Mouse (Mus musculus): ENCODE results near the gene Osbp2. TPM values are rescaled to one million over a fixed set of nuclear protein-coding genes. Genes with fewer than 3 reads are reported as not detected.

Osbp2 gene
- total RNA-seq, 2 experiments from 2014 or later: 5.6 to 6.1 TPM

DNA sequence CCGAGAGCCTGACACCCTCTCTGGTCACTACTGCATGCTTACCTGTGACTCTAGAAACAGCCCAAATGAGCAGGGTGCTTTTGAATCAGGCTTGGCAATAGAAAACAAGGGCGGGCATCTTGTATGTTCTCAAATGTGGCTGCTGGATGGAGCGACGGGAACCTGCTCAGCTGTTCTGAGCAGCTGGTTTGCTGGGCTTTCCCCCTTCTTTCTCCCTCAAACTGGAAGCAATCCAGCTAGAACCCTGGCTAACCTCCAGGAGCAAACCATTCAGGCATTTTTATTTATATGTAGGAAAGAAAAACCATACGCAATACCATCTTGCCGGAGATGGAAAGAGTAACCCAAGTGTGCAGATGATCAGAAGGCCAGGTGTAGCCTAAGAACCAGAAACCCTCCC lies 147.0 kb downstream of the Osbp2 start:
- DNase-seq: no peak
- intact Hi-C loops (cut with DNase I): no loop called here

- peak; percentile 58 to 72 for DNase-seq
These were observed 149.2 kb downstream of the Osbp2 start for GRCm38 (mm10) chr11:3714486-3714885.

DNA sequence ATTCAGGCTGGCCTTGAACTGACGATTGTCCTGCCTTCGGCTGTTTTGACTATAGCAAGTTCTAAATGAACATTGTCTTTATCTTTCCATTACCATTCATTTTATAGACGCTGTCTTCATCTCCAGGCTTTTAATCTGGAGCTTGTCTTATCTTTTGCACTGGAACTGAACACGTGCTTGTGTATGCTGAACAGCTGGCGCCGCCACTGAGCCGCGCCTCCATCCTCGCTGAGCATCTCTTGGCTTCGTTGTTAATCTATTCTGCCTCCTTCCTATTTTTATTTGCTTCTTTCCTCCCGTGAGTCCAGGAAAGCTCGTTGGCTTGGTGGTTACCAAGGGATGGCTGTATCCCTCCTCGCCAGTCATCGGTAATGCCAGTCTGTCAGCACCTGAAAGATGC lies 153.5 kb downstream of the Osbp2 start:
- intact Hi-C loops (cut with DNase I): loop anchor here (5.0 kb wide), 1 partner anchor 172 kb away; no protein-coding TSS in a partner anchor
- no peak for DNase-seq

More at GRCm38 (mm10) chr11:3714486-3714885, 149.2 kb downstream of the Osbp2 start:
- intact Hi-C loops (cut with DNase I): loop anchor here (1.0 to 5.0 kb wide), 2 partner anchors 72 to 168 kb away; no protein-coding TSS in a partner anchor

GRCm38 (mm10) chr11:3707057-3707456 lies 156.6 kb downstream of the Osbp2 start:
- no peak for DNase-seq
- intact Hi-C loops (cut with DNase I): no loop called here

DNA sequence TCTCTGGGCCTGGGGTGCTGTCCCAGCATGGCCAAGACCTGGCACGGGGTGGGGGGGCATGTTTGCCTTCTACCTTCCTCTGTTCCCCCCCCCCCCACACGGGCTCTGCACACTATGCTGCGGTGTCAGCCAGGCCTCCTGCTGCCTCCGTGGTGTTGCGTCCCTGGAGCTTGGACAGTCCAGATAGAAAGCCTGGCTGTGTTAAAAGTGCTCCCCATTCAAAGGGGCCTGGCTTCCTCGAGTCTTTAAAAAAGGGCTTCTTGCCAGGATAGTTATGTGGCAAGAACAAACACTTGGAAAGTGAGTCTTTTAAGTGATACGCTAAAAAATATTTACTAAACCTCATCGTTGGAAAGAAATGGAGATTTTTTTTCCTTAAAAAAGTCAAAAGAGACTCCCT lies 159.3 kb downstream of the Osbp2 start:
- DNase-seq: no peak
- intact Hi-C loops (cut with DNase I): no loop called here

DNA sequence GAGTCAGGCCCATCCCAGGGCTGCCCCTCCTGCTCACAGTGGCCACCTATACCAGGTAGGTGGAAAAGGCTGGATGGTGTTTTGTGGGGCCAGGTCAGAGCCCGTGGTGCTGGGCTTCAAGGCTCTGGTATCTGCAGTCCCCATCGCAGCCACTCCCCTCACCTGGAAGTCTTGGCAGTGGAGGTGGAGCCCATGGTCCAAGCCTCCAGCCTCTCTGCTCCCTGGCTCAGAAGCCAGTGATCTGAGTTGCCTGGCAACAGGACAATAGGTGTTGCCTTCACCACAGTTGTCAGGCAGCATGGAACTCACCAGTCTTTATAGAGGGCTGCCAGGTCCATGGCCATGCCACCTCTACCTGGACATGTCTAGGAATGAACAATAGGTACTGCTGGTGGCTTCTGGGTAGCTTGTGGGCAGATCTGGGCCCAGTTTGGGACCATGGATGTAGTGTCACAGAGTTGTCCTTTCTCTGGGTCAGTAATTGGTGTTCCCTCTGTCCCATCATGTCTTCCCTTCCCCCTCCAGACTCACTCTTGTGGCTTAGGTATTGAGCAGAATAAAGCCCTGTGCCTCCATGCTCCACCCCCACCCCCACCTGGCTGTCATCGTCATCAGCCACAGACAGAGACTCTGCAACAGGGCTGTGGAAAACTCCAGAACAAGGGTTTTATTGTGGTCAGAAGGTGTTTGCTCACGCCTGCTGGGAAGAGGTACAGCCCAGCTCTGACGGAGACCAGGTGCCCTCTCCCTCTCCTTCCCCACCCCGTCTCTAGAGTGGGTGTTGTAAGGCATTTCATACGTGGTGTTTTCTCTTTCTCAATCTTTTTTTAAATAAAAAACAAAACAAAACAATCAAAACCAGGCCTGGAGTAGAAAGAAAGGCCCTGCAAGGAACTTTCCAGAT lies 160.4 kb downstream of the Osbp2 start:
- intact Hi-C loops (cut with DNase I): no loop called here

DNA sequence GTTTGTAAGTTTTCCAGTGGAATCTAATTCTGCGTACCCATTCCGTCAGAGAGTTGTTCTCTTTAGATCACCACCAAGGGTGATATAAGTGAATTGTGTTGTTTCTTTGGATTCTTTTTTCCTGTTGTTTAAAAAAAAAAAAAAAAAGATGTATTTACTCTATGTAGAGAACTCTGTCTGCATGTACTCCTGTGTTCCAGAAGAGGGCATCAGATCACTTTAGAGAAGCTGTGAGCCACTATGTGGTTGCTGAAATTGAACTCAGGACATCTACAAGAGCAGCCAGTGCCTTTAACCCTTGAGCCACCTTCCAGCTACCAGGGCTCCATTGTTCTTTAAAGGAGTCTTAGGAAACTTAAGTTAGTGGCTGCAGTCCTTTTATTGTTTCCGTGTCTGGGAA lies 166.3 kb downstream of the Osbp2 start:
- no peak for DNase-seq
- intact Hi-C loops (cut with DNase I): loop anchor here (5.0 kb wide), 1 partner anchor 90 kb away; no protein-coding TSS in a partner anchor

More for the DNA sequence above, 160.4 kb downstream of the Osbp2 start:
- DNase-seq: no peak

DNA sequence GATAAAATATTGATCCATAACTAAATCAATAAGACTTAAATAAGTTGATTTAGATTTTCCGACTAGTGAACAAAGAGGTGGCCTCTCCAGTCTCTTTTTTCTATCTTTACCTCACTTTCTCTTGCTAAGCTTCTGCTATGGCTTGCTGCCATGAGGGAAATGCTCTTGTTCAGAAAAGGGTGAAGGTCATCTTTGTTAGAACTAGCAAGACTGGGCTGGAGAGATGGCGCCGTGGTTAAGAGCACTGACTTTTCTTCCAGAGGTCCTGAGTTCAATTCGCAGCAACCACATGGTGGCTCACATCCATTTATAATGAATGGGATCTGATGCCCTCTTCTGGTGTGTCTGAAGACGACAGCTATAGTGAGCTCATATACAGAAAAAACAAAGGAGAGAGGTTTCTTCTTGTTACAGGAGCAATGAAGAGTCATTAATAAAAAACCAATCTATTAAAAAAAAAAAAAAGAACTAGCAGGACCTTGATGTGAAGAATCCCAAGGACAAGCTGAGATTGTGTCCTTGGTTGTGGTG lies 167.6 kb downstream of the Osbp2 start:
- DNase-seq: no peak
- intact Hi-C loops (cut with DNase I): loop anchor here (5.0 kb wide), 1 partner anchor 91 kb away; no protein-coding TSS in a partner anchor

GRCm38 (mm10) chr11:3691746-3692145 lies 172.0 kb downstream of the Osbp2 start:
- no peak for DNase-seq
- intact Hi-C loops (cut with DNase I): no loop called here

- DNase-seq: no peak
- intact Hi-C loops (cut with DNase I): no loop called here
These were observed 176.8 kb downstream of the Osbp2 start for GRCm38 (mm10) chr11:3686885-3687284.

GRCm38 (mm10) chr11:3686318-3686717 lies 177.4 kb downstream of the Osbp2 start:
- intact Hi-C loops (cut with DNase I): no loop called here
- DNase-seq: no peak

- intact Hi-C loops (cut with DNase I): no loop called here
- DNase-seq: no peak
These were observed 178.3 kb downstream of the Osbp2 start for GRCm38 (mm10) chr11:3685431-3685830.

- intact Hi-C loops (cut with DNase I): no loop called here
- no peak for DNase-seq
These were observed 178.8 kb downstream of the Osbp2 start for GRCm38 (mm10) chr11:3684723-3685430.

DNA sequence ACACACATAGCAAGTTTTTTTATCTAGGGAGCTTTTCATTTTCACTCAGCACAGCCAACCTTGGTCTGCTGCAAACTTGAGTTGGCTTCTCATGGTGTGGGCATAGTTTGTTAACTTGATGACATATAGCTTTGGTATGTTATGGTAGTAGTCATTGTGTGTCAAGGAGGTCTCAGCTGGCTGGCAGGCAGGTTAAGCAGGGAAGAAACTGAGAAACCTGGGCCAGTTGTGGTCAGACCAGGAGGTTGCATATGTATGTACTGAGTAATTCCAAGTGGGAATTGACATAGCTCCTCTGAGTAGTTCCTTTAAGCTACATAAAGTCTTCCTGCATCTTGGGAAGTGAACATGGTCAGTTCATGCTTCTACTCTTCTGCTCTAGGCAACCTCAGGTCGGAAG lies 179.5 kb downstream of the Osbp2 start:
- intact Hi-C loops (cut with DNase I): no loop called here
- DNase-seq: no peak

DNA sequence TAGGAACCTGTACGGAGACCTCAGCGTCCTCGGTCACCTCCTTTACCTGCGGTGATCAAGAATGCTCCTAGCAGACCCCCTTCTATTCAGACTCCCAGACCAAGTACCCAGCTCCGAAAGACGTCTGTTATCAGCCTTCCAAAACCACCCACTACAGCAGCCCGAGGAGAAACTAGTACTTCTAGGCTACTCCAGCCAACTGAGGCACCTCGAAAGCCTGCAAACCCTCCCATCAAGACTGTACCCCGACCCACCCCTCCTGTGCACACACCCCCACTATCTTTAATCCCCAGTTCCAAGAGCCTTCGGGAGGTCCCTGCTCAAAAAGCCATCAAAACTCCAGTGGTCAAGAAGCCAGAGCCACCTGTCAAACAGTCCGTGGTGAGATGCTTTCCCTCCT lies 180.0 kb downstream of the Osbp2 start:
- intact Hi-C loops (cut with DNase I): no loop called here

GRCm38 (mm10) chr11:3679771-3680170 lies 183.9 kb downstream of the Osbp2 start:
- intact Hi-C loops (cut with DNase I): no loop called here
- DNase-seq: no peak

More for the DNA sequence above, 180.0 kb downstream of the Osbp2 start:
- no peak for DNase-seq

- intact Hi-C loops (cut with DNase I): no loop called here
These were observed 186.5 kb downstream of the Osbp2 start for GRCm38 (mm10) chr11:3677204-3677603.

GRCm38 (mm10) chr11:3676423-3676822 lies 187.3 kb downstream of the Osbp2 start:
- intact Hi-C loops (cut with DNase I): no loop called here
- no peak for DNase-seq

More at GRCm38 (mm10) chr11:3677204-3677603, 186.5 kb downstream of the Osbp2 start:
- no peak for DNase-seq

GRCm38 (mm10) chr11:3674545-3674944 lies 189.2 kb downstream of the Osbp2 start:
- no peak for DNase-seq
- intact Hi-C loops (cut with DNase I): no loop called here

DNA sequence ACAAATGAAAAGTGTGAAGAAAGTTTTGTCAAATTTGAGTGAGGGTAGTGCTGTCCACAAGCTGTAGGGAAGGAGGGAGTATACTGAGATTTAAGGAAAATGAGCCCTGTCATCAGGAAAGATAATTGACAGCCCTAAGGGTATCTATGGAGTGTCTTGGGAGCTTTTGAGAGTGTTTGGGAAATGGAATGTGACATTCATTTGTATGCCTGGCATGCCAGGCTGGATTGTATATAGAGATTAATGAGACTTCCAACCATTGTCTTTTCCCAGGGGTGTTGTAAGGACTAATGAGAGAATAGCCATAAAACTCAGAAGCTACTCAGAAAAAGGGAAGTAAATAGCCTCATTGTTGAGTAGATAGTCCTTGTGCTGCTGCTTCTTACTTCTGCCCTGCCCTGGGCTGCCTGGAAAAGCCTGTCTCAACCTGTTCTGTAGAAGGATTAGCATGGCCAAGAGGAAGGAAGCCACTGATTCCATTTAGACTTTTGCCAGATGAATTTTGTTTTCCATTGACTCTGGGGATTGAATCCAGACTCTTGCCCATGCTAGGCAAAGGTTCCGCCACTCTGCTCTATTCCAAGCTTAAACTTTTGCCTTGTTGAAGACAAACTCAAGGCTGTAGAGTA lies 192.6 kb downstream of the Osbp2 start:
- intact Hi-C loops (cut with DNase I): no loop called here
- DNase-seq: no peak

DNA sequence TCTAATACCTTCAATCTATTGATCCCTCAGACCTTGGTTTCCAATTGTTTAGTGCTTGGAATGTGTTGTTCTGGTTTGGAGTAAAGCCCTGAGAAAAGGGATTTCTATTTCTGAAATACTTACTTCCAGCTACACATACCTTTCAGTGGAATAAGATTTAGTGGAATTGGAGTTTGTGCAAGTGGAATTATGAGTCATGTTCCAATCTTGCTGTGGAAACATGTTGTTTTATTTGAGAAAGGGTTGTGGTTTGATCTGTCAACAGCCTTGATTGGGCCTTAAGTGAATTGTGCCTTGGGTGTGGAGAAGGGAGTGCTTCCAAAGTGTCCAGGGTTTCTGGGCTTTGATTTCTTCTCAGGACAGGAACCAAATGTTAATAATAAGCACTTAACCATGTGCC lies 193.9 kb downstream of the Osbp2 start:
- DNase-seq: no peak
- intact Hi-C loops (cut with DNase I): no loop called here
